8 mouse cellular contexts compared by ENCODE assay signal in the genomic region with DNA sequence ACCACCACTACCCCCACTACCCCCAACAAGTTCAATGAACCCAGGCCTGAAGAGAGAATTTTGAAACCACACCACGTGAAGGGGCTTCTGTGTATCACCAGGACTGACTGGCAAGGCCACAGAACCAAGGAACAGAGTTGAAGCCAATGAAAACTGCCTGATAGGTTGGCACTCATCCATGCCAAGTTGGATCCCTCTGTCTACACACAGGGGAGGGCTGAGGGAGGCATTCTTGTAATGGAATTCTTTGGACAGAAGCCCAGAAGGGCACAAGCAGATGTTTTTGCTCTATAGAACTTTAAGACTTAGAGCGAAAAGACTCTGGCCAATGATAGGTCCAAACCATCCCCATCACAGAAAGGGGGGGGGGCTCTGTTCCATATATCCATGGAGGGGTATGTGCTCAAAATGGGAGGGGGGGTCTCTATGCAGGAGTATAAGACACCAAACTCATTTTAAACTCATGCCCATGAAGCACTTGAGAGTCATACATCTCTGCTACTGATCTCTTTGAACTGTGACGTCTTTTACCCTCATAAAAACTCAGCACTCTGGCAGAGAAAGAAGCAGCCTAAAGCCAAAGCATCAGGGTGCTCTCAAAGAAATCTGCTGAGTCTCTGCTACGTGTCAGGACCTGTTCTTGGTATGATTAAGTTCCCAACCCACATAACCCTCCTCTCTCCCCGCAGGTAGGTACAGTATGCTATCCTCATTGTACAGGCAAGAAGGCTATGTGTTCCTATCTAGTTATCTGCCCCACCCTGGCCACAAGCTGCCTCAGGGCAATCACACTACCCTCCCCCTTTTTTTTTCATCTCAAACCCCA.
DNase-seq lines count a peak whose midpoint lies in the region; ATAC-seq lines count a peak whose summit lies in the region.

No protein-coding gene starts in this region.

- H3K4me1 ChIP-seq in embryonic facial prominence, embryonic 12.5 days, result peaks cover 16% of the 10 kb centered on the region
- H3K4me1 ChIP-seq in embryonic facial prominence, embryonic 10.5 days, result peaks cover 18% of the 10 kb centered on the region

- H3K9me3 ChIP-seq in embryonic facial prominence, embryonic 12.5 days, result no peaks in the 10 kb centered on the region
- no peaks in the 10 kb centered on the region for H3K9me3 ChIP-seq in embryonic facial prominence, embryonic 10.5 days

- no peak overlapping the region for H3K4me3 ChIP-seq in embryonic facial prominence, embryonic 12.5 days
- no peak overlapping the region for H3K4me3 ChIP-seq in embryonic facial prominence, embryonic 10.5 days

- H3K27me3 ChIP-seq in embryonic facial prominence, embryonic 12.5 days, result no peaks in the 10 kb centered on the region
- H3K27me3 ChIP-seq in embryonic facial prominence, embryonic 10.5 days (replicated peaks; ENCODE audit: low read depth, poor library complexity, severe bottlenecking), result no peaks in the 10 kb centered on the region

- H3K9ac ChIP-seq in embryonic facial prominence, embryonic 12.5 days, result no peak overlapping the region

- ATAC-seq in embryonic facial prominence, embryonic 12.5 days (ENCODE audit: insufficient number of reproducible peaks, insufficient read depth, low FRiP score, low TSS enrichment), result 0 out of 2 replicates have a peak, but pooled peaks have one; percentile 56
- ATAC-seq in activated CD4-positive, CD25-positive, alpha-beta regulatory T cell, adult 4 months, result no peak

- DNase-seq in embryonic facial prominence, embryonic 10.5 days (ENCODE audit: low spot score), result no peak
- peak; percentile 12 for DNase-seq in urinary bladder, postnatal 25 days (ENCODE audit: low spot score)
- DNase-seq in urinary bladder, adult 2 months (ENCODE audit: low spot score), result no peak
- DNase-seq in kidney, postnatal 10 days, result peak; percentile 56
- DNase-seq in testis, postnatal 14 days (ENCODE audit: low spot score), result peak; percentile 58
- no peak for DNase-seq in left cerebral cortex, adult 11 months (ENCODE audit: low spot score)

- 63% methylated on average over 5 of the region's 5 CpGs for WGBS in embryonic facial prominence, embryonic 12.5 days
- WGBS in embryonic facial prominence, embryonic 10.5 days, result 84% methylated on average over 5 of the region's 5 CpGs

- no peak overlapping the region for H3K27ac ChIP-seq in embryonic facial prominence, embryonic 12.5 days
- no peak overlapping the region for H3K27ac ChIP-seq in embryonic facial prominence, embryonic 10.5 days (replicated peaks)

- no peak overlapping the region for H3K4me2 ChIP-seq in embryonic facial prominence, embryonic 12.5 days (replicated peaks)

- no peaks in the 10 kb centered on the region for H3K36me3 ChIP-seq in embryonic facial prominence, embryonic 12.5 days
- no peaks in the 10 kb centered on the region for H3K36me3 ChIP-seq in embryonic facial prominence, embryonic 10.5 days (replicated peaks)

Comparison
In these comparisons a context has a peak if more than half of its experiments do, and no peak if none do; other contexts are left out.
1. DNase-seq: peak in urinary bladder, postnatal 25 days (single experiment), kidney, postnatal 10 days (single experiment) and testis, postnatal 14 days (single experiment); none in embryonic facial prominence, embryonic 10.5 days (single experiment), urinary bladder, adult 2 months (single experiment) and left cerebral cortex, adult 11 months (single experiment).